Mouse (Mus musculus): ENCODE results near the gene Apoc2. TPM values are rescaled to one million over a fixed set of nuclear protein-coding genes. Genes with fewer than 3 reads are reported as not detected.

Apoc2 gene
- polyA plus RNA-seq, 1 experiment from 2014 or later, result 0.37 TPM

DNA sequence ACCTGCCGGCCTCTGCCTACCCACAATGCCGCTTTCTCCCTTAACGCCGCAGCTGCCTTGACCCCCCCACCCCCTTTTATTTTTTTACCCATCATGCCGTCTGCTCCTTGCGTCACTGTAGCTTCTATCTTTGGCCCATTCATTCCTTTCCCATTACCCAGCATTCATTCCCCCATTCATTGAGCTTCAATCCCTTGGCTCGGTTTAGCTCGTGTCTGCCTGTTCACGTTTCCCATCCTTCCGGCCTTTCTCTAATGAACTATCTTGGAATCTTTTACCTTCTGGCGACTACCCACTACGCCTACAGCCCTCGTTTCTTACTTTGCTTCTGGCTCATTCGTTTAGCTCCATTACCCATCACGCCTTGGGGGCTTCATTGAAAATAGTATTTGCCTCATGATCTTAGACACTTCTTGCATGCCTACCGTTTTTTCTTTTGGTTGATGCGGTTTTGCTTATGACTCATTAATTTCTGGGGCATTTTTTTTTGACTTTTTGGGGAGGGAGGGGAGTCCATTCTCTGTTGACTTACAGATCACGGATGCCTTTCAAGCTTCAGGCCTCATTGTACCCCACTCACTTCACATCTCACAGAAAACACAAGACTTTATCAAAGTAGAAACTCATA lies 38.4 kb upstream of the Apoc2 start:
- 6% methylated on average over 18 of the region's 18 CpGs for WGBS
- no peak for ATAC-seq (ENCODE audit: low FRiP score, low TSS enrichment)
- peak overlapping the region; percentile 67 for H3K4me2 ChIP-seq (ENCODE audit: low read length)
- H3K27me3 ChIP-seq (ENCODE audit: control insufficient read depth, insufficient read depth, low read length), result no peaks in the 10 kb centered on the region
- H3K9ac ChIP-seq (replicated peaks; ENCODE audit: low read length), result peak overlapping the region; percentile 46; the same call in 1 of the 2 replicates
- peak overlapping the region; percentile 91 for H3K27ac ChIP-seq (replicated peaks; ENCODE audit: low read depth, low read length)
- H3K36me3 ChIP-seq (ENCODE audit: control insufficient read depth, insufficient read depth, low read length), result peaks cover 20% of the 10 kb centered on the region
- peaks cover 5% of the 10 kb centered on the region; the same call in 1 of the 2 replicates for H3K9me3 ChIP-seq (ENCODE audit: control insufficient read depth, low read length)
- peaks cover 15% of the 10 kb centered on the region for H3K4me1 ChIP-seq (ENCODE audit: control insufficient read depth, insufficient read depth, low read length)
- peak overlapping the region; percentile 40 for H3K4me3 ChIP-seq (replicated peaks; ENCODE audit: low read depth, low read length)
- no peak for DNase-seq

- Histone ChIP-seq H3K36me3 (ENCODE audit: control insufficient read depth, insufficient read depth, low read length) (peaks cover 26% of the 10 kb centered on the region), H3K9ac (replicated peaks; ENCODE audit: low read length) (peak within 1 kb of the TSS; percentile 92), H3K4me1 (ENCODE audit: control insufficient read depth, insufficient read depth, low read length) (peaks cover 15% of the 10 kb centered on the region), H3K9me3 (ENCODE audit: control insufficient read depth, low read length) (no peaks in the 10 kb centered on the region), H3K4me3 (replicated peaks; ENCODE audit: low read depth, low read length) (peak within 1 kb of the TSS; percentile 96), H3K4me2 (ENCODE audit: low read length) (peak within 1 kb of the TSS; percentile 98), H3K27me3 (ENCODE audit: control insufficient read depth, insufficient read depth, low read length) (no peaks in the 10 kb centered on the region), H3K27ac (replicated peaks; ENCODE audit: low read depth, low read length) (peak within 1 kb of the TSS; percentile 91)
- DNase-seq (peak; percentile 100), ATAC-seq (ENCODE audit: low FRiP score, low TSS enrichment) (peak; percentile 98)
- under 1% methylated on average over 58 of the region's 59 CpGs for WGBS
Observed at GRCm38 (mm10) chr7:19715239-19716054, 37.7 kb upstream of the Apoc2 start, which contains the start of gene Tomm40. Gene Tomm40 (minus strand): TSS chr7:19715438.

DNA sequence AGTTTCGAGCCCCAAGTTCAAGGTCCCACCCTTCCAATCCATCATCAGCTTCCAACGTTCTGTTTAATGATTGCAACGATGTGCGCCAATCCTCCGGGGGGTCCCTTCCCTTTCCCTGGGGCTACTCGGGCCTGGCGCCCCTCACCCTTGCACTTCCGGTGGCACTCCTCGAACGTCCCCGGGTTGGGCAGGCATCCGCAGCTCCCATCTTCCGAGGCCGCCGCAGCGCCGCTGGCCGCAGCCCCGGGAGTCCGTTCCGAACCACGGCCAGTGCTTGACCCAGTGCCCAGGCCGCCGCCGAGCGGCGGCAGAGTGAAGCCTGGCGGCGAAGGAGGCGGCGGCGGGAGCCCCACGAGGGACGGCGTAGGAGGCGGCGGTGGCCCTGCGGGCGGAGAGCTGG lies 37.1 kb upstream of the Apoc2 start:
- Histone ChIP-seq H3K36me3 (ENCODE audit: control insufficient read depth, insufficient read depth, low read length) (peaks cover 30% of the 10 kb centered on the region), H3K4me3 (replicated peaks; ENCODE audit: low read depth, low read length) (peak overlapping the region; percentile 96), H3K9ac (replicated peaks; ENCODE audit: low read length) (peak overlapping the region; percentile 92), H3K4me2 (ENCODE audit: low read length) (peak overlapping the region; percentile 98), H3K27ac (replicated peaks; ENCODE audit: low read depth, low read length) (peak overlapping the region; percentile 72), H3K9me3 (ENCODE audit: control insufficient read depth, low read length) (no peaks in the 10 kb centered on the region), H3K27me3 (ENCODE audit: control insufficient read depth, insufficient read depth, low read length) (no peaks in the 10 kb centered on the region), H3K4me1 (ENCODE audit: control insufficient read depth, insufficient read depth, low read length) (peaks cover 15% of the 10 kb centered on the region)
- ATAC-seq (ENCODE audit: low FRiP score, low TSS enrichment) (no peak), DNase-seq (no peak)
- WGBS, result under 1% methylated on average over 39 of the region's 39 CpGs

GRCm38 (mm10) chr7:19713598-19713997 lies 35.9 kb upstream of the Apoc2 start:
- no peak overlapping the region for H3K4me2 ChIP-seq (ENCODE audit: low read length)
- WGBS, result 87% methylated on average over 9 of the region's 9 CpGs
- no peak overlapping the region for H3K4me3 ChIP-seq (replicated peaks; ENCODE audit: low read depth, low read length)
- H3K9me3 ChIP-seq (ENCODE audit: control insufficient read depth, low read length), result no peaks in the 10 kb centered on the region
- no peak overlapping the region for H3K27ac ChIP-seq (replicated peaks; ENCODE audit: low read depth, low read length)
- no peak for DNase-seq
- no peak overlapping the region for H3K9ac ChIP-seq (replicated peaks; ENCODE audit: low read length)
- H3K4me1 ChIP-seq (ENCODE audit: control insufficient read depth, insufficient read depth, low read length), result peaks cover 15% of the 10 kb centered on the region
- ATAC-seq (ENCODE audit: low FRiP score, low TSS enrichment), result no peak
- no peaks in the 10 kb centered on the region for H3K27me3 ChIP-seq (ENCODE audit: control insufficient read depth, insufficient read depth, low read length)
- peaks cover 42% of the 10 kb centered on the region for H3K36me3 ChIP-seq (ENCODE audit: control insufficient read depth, insufficient read depth, low read length)

DNA sequence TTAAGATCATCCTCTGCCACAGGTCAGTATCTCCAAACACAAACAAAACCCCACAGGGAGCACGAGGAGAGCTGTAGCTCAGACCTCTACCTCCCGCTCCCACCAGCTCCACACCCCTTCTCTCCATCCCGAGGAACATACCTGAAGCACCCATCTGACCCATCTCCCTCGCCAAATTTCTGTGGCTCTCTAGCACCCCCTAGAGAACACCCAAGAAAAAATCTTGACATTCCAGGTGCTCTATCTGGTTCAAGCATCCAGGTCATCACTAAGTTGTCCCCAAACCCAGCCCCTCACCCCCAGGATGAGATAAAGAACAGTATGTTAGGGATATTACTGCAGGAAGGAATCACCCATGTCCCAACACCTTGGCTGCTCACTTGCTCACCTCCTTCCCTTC lies 35.5 kb upstream of the Apoc2 start:
- H3K4me1 ChIP-seq (ENCODE audit: control insufficient read depth, insufficient read depth, low read length), result peaks cover 15% of the 10 kb centered on the region
- no peak overlapping the region for H3K9ac ChIP-seq (replicated peaks; ENCODE audit: low read length)
- H3K4me3 ChIP-seq (replicated peaks; ENCODE audit: low read depth, low read length), result no peak overlapping the region
- no peak overlapping the region for H3K27ac ChIP-seq (replicated peaks; ENCODE audit: low read depth, low read length)
- peaks cover 43% of the 10 kb centered on the region for H3K36me3 ChIP-seq (ENCODE audit: control insufficient read depth, insufficient read depth, low read length)
- no peaks in the 10 kb centered on the region for H3K27me3 ChIP-seq (ENCODE audit: control insufficient read depth, insufficient read depth, low read length)
- peak; percentile 24 for DNase-seq
- ATAC-seq (ENCODE audit: low FRiP score, low TSS enrichment), result no peak
- no peaks in the 10 kb centered on the region for H3K9me3 ChIP-seq (ENCODE audit: control insufficient read depth, low read length)
- 55% methylated on average over 4 of the region's 4 CpGs for WGBS
- no peak overlapping the region for H3K4me2 ChIP-seq (ENCODE audit: low read length)

GRCm38 (mm10) chr7:19712414-19712813 lies 34.7 kb upstream of the Apoc2 start:
- no peaks in the 10 kb centered on the region for H3K9me3 ChIP-seq (ENCODE audit: control insufficient read depth, low read length)
- WGBS, result 75% methylated on average over 4 of the region's 4 CpGs
- H3K4me1 ChIP-seq (ENCODE audit: control insufficient read depth, insufficient read depth, low read length), result peaks cover 15% of the 10 kb centered on the region
- ATAC-seq (ENCODE audit: low FRiP score, low TSS enrichment), result no peak
- H3K27ac ChIP-seq (replicated peaks; ENCODE audit: low read depth, low read length), result no peak overlapping the region
- no peak overlapping the region for H3K4me2 ChIP-seq (ENCODE audit: low read length)
- peaks cover 49% of the 10 kb centered on the region for H3K36me3 ChIP-seq (ENCODE audit: control insufficient read depth, insufficient read depth, low read length)
- H3K27me3 ChIP-seq (ENCODE audit: control insufficient read depth, insufficient read depth, low read length), result no peaks in the 10 kb centered on the region
- H3K4me3 ChIP-seq (replicated peaks; ENCODE audit: low read depth, low read length), result no peak overlapping the region
- DNase-seq, result peak; percentile 33
- no peak overlapping the region for H3K9ac ChIP-seq (replicated peaks; ENCODE audit: low read length)

DNA sequence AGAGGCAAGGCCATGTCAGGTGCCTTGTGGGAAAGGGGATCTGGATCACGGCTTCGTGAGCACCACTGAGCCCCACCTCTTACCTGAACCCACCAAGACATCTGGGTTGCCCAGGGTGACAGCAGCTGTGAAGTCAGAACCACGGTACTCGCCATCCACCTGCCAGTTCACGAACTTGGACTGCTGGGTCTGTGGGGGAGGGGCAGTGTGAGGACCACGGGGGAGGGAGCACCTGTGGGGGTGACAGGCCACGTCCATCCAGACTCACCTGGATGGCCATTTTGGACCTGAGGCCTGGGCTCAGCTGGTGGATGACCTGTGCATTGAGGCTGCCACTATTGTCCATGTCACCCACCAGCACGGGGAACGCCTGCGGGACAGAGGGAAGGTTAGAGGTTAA lies 32.9 kb upstream of the Apoc2 start:
- Histone ChIP-seq H3K9ac (replicated peaks; ENCODE audit: low read length) (no peak overlapping the region), H3K27ac (replicated peaks; ENCODE audit: low read depth, low read length) (no peak overlapping the region), H3K4me1 (ENCODE audit: control insufficient read depth, insufficient read depth, low read length) (peaks cover 9% of the 10 kb centered on the region), H3K4me2 (ENCODE audit: low read length) (no peak overlapping the region), H3K4me3 (replicated peaks; ENCODE audit: low read depth, low read length) (no peak overlapping the region), H3K27me3 (ENCODE audit: control insufficient read depth, insufficient read depth, low read length) (no peaks in the 10 kb centered on the region), H3K9me3 (ENCODE audit: control insufficient read depth, low read length) (no peaks in the 10 kb centered on the region), H3K36me3 (ENCODE audit: control insufficient read depth, insufficient read depth, low read length) (peaks cover 56% of the 10 kb centered on the region)
- no peak for ATAC-seq (ENCODE audit: low FRiP score, low TSS enrichment)
- DNase-seq, result no peak
- WGBS, result 92% methylated on average over 10 of the region's 10 CpGs

GRCm38 (mm10) chr7:19705271-19705670 lies 27.5 kb upstream of the Apoc2 start:
- 97% methylated on average over 7 of the region's 7 CpGs for WGBS
- Histone ChIP-seq H3K36me3 (ENCODE audit: control insufficient read depth, insufficient read depth, low read length) (peaks cover 51% of the 10 kb centered on the region), H3K27me3 (ENCODE audit: control insufficient read depth, insufficient read depth, low read length) (no peaks in the 10 kb centered on the region)

More at GRCm38 (mm10) chr7:19705271-19705670, 27.5 kb upstream of the Apoc2 start:
- Histone ChIP-seq H3K9ac (replicated peaks; ENCODE audit: low read length) (no peak overlapping the region), H3K4me3 (replicated peaks; ENCODE audit: low read depth, low read length) (no peak overlapping the region), H3K4me2 (ENCODE audit: low read length) (no peak overlapping the region), H3K27ac (replicated peaks; ENCODE audit: low read depth, low read length) (no peak overlapping the region), H3K9me3 (ENCODE audit: control insufficient read depth, low read length) (no peaks in the 10 kb centered on the region), H3K4me1 (ENCODE audit: control insufficient read depth, insufficient read depth, low read length) (no peaks in the 10 kb centered on the region)
- no peak for DNase-seq
- no peak for ATAC-seq (ENCODE audit: low FRiP score, low TSS enrichment)
